Mouse (Mus musculus): Measurements from ENCODE around the gene Sart3. TPM values are rescaled to one million over a fixed set of nuclear protein-coding genes. Genes with fewer than 3 reads are reported as not detected.

Sart3 gene
- total RNA-seq (2012; rRNA removed), result 78.0 and 100 TPM in 2 replicates

DNA sequence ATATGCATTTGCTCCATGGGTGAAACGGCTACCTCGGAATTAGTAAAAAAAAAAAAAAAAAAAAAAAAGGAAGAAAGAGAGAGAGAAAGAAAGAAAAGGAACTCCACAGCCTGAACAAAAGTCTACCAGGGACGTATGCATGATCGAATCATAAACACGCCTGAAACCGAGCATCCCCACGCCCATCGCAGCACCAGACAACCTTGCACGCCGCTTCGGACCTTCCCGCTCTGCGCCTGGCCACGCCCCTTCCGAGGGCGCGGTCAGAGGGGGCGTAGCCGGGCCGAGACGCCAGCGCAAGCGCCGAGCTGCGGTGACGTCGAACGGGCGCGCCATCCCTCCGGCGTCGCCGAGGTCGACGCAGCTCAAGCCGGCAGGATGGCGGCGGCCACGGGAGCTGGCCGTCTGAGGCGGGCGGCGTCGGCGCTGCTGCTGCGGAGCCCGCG is at the start of gene Sart3, which contains the start of gene Iscu:
TSS of gene Sart3 (minus strand) at position 61 of the 446 bp plus-strand sequence.
TSS of gene Iscu (plus strand) at position 299 of the 446 bp plus-strand sequence.
- H3K4me1 ChIP-seq (ENCODE audit: control insufficient read depth in 2 of 2, insufficient read depth in 2 of 2, low read length in 2 of 2, poor library complexity in 1 of 2), result peaks cover 2 to 5% of the 10 kb centered on the region in 2 experiments; a peak in 3 of 4 replicates
- no peaks in the 10 kb centered on the region for H3K9me3 ChIP-seq (ENCODE audit: control insufficient read depth, insufficient read depth, low read depth, low read length)
- H3K9ac ChIP-seq (ENCODE audit: insufficient read depth, low read depth, low read length, poor library complexity, severe bottlenecking), result peak within 1 kb of the TSS; percentile 98
- in situ Hi-C loops (cut with MboI; ENCODE audit: low sequenced_read_pairs in 2 of 2, unreplicated experiment in 2 of 2), result no loop called here
- peak within 1 kb of the TSS; percentile 89 to 97 for H3K4me3 ChIP-seq (ENCODE audit: insufficient read depth in 1 of 2, low read depth in 1 of 2, low read length in 2 of 2, poor library complexity in 1 of 2, severe bottlenecking in 1 of 2)
- DNase-seq (ENCODE audit: low read depth, low spot score), result peak; percentile 86
- TF ChIP-seq HCFC1 (IDR thresholded peaks at IDR 0.05; ENCODE audit: borderline replicate concordance, insufficient read depth, low read length) (peak; percentile 81), ZC3H11A (IDR thresholded peaks at IDR 0.05; ENCODE audit: borderline replicate concordance, low read depth, low read length) (no peak), ZNF384 (IDR thresholded peaks at IDR 0.05; ENCODE audit: low read depth, low read length) (peak; percentile 85), CHD2 (IDR thresholded peaks at IDR 0.05; ENCODE audit: low read depth, low read length) (no peak)
- peak within 1 kb of the TSS; percentile 91 for H3K27ac ChIP-seq (ENCODE audit: insufficient read depth, low read depth, low read length, poor library complexity, severe bottlenecking)
- H3K36me3 ChIP-seq (ENCODE audit: control insufficient read depth, insufficient read depth, low read length, poor library complexity, severe bottlenecking), result peaks cover 38% of the 10 kb centered on the region

DNA sequence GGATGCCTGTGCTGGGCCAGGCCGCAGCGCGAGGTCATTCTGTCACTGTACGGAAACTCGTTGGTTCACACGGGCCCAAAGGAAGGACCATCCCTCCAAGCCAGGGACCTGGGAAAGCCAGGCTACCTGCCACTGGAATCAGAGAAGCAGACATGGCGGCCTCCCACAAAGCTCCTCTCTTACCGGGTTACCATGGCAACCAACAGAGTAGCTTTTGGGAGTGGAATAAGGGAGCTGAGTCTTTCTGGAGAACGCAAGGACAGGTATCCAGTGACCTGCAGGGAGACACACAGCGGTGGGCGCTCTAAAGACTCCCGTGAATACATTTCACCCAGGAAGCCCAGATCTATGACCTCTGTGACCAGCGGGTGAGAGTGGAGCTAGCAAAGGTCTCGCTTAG is 46.3 kb upstream of the Sart3 start:
- peak; percentile 56 for DNase-seq (ENCODE audit: low read depth, low spot score)
- TF ChIP-seq HCFC1 (IDR thresholded peaks at IDR 0.05; ENCODE audit: borderline replicate concordance, insufficient read depth, low read length) (no peak), MAFK (IDR thresholded peaks at IDR 0.05; ENCODE audit: insufficient read depth, low read depth, low read length) (no peak), CHD2 (IDR thresholded peaks at IDR 0.05; ENCODE audit: low read depth, low read length) (no peak), ZNF384 (IDR thresholded peaks at IDR 0.05; ENCODE audit: low read depth, low read length) (no peak), ZC3H11A (IDR thresholded peaks at IDR 0.05; ENCODE audit: borderline replicate concordance, low read depth, low read length) (no peak)
- in situ Hi-C loops (cut with MboI; ENCODE audit: low sequenced_read_pairs in 2 of 2, unreplicated experiment in 2 of 2), result loop anchor here in 1 of 2 experiments (10.0 kb wide), 1 partner anchor 454 kb away; no protein-coding TSS in a partner anchor
- Histone ChIP-seq H3K9me3 (ENCODE audit: control insufficient read depth, insufficient read depth, low read depth, low read length) (no peaks in the 10 kb centered on the region), H3K9ac (ENCODE audit: insufficient read depth, low read depth, low read length, poor library complexity, severe bottlenecking) (no peak overlapping the region), H3K4me1 (ENCODE audit: control insufficient read depth in 2 of 2, insufficient read depth in 2 of 2, low read length in 2 of 2, poor library complexity in 1 of 2) (peaks cover 0 to 20% of the 10 kb centered on the region in 2 experiments; a peak in 2 of 4 replicates), H3K4me3 (ENCODE audit: insufficient read depth in 1 of 2, low read depth in 1 of 2, low read length in 2 of 2, poor library complexity in 1 of 2, severe bottlenecking in 1 of 2) (peak overlapping the region; percentile 8; a peak in 3 of 4 replicates), H3K36me3 (ENCODE audit: control insufficient read depth, insufficient read depth, low read length, poor library complexity, severe bottlenecking) (no peaks in the 10 kb centered on the region), H3K27ac (ENCODE audit: insufficient read depth, low read depth, low read length, poor library complexity, severe bottlenecking) (no peak overlapping the region)

DNA sequence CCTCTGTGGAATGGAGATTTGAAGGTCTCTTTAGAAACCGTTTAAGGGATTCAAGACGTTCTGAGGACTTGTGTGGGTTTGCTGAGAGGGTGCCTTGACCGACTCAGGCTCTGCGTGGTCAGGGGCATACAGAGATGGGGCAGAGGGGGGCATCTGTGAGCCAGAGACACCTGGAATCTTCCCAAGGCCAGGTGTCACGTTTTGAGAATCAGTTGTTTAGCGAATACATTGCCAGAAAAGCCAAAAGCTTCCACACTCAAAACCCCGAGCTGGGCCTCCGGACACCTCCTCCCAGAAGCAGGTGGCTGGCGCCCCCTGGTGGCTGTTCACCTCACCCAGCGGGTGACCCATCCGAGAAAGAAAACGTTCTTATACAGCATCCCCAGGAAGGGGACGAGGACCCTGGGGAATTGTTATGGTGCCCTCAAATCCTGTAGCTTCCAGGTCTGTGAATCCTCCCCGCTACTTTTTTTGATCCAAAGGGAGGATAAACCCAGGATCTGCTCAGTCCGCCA is 43.4 kb upstream of the Sart3 start:
- peaks cover 0 to 20% of the 10 kb centered on the region in 2 experiments; a peak in 2 of 4 replicates for H3K4me1 ChIP-seq (ENCODE audit: control insufficient read depth in 2 of 2, insufficient read depth in 2 of 2, low read length in 2 of 2, poor library complexity in 1 of 2)
- TF ChIP-seq MAFK (IDR thresholded peaks at IDR 0.05; ENCODE audit: insufficient read depth, low read depth, low read length) (0 out of 2 replicates have a peak, but pooled peaks have one; percentile 4), ZC3H11A (IDR thresholded peaks at IDR 0.05; ENCODE audit: borderline replicate concordance, low read depth, low read length) (peak; percentile 72), CHD2 (IDR thresholded peaks at IDR 0.05; ENCODE audit: low read depth, low read length) (no peak), HCFC1 (IDR thresholded peaks at IDR 0.05; ENCODE audit: borderline replicate concordance, insufficient read depth, low read length) (peak; percentile 40; the same call in 1 of the 2 replicates), ZNF384 (IDR thresholded peaks at IDR 0.05; ENCODE audit: low read depth, low read length) (no peak)
- H3K9me3 ChIP-seq (ENCODE audit: control insufficient read depth, insufficient read depth, low read depth, low read length), result no peaks in the 10 kb centered on the region
- H3K36me3 ChIP-seq (ENCODE audit: control insufficient read depth, insufficient read depth, low read length, poor library complexity, severe bottlenecking), result no peaks in the 10 kb centered on the region
- H3K4me3 ChIP-seq (ENCODE audit: insufficient read depth in 1 of 2, low read depth in 1 of 2, low read length in 2 of 2, poor library complexity in 1 of 2, severe bottlenecking in 1 of 2), result no peak overlapping the region
- no peak overlapping the region for H3K27ac ChIP-seq (ENCODE audit: insufficient read depth, low read depth, low read length, poor library complexity, severe bottlenecking)
- DNase-seq (ENCODE audit: low read depth, low spot score), result peak; percentile 72
- in situ Hi-C loops (cut with MboI; ENCODE audit: low sequenced_read_pairs in 2 of 2, unreplicated experiment in 2 of 2), result loop anchor here in 1 of 2 experiments (10.0 kb wide), 1 partner anchor 451 kb away; no protein-coding TSS in a partner anchor
- H3K9ac ChIP-seq (ENCODE audit: insufficient read depth, low read depth, low read length, poor library complexity, severe bottlenecking), result no peak overlapping the region

DNA sequence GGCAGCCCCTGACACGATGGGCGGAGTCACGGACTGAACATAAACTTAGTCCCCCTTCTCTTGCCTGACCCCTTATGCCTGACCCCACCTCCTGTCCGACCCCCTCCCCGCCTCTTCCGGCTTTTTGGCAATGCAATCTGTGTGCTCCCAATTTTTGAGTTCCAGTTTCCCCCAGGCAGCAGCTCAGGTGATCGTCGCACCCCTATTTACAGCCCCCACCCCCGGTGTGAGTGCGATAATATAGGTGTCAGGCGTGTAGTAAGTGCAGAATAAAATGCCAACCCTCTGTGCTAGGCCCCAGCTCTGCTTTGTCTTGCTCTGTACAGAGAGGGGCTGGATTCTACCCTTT is 42.7 kb upstream of the Sart3 start:
- in situ Hi-C loops (cut with MboI; ENCODE audit: low sequenced_read_pairs in 2 of 2, unreplicated experiment in 2 of 2), result loop anchor here in 1 of 2 experiments (10.0 kb wide), 1 partner anchor 450 kb away; no protein-coding TSS in a partner anchor
- TF ChIP-seq CHD2 (IDR thresholded peaks at IDR 0.05; ENCODE audit: low read depth, low read length), result no peak
- no peak for TF ChIP-seq ZC3H11A (IDR thresholded peaks at IDR 0.05; ENCODE audit: borderline replicate concordance, low read depth, low read length)
- no peak for TF ChIP-seq MAFK (IDR thresholded peaks at IDR 0.05; ENCODE audit: insufficient read depth, low read depth, low read length)
- no peak for TF ChIP-seq ZNF384 (IDR thresholded peaks at IDR 0.05; ENCODE audit: low read depth, low read length)
- TF ChIP-seq HCFC1 (IDR thresholded peaks at IDR 0.05; ENCODE audit: borderline replicate concordance, insufficient read depth, low read length), result no peak
- H3K9ac ChIP-seq (ENCODE audit: insufficient read depth, low read depth, low read length, poor library complexity, severe bottlenecking), result no peak overlapping the region
- no peak for DNase-seq (ENCODE audit: low read depth, low spot score)
- no peak overlapping the region for H3K4me3 ChIP-seq (ENCODE audit: insufficient read depth in 1 of 2, low read depth in 1 of 2, low read length in 2 of 2, poor library complexity in 1 of 2, severe bottlenecking in 1 of 2)
- no peaks in the 10 kb centered on the region for H3K36me3 ChIP-seq (ENCODE audit: control insufficient read depth, insufficient read depth, low read length, poor library complexity, severe bottlenecking)
- H3K4me1 ChIP-seq (ENCODE audit: control insufficient read depth in 2 of 2, insufficient read depth in 2 of 2, low read length in 2 of 2, poor library complexity in 1 of 2), result peaks cover 0 to 20% of the 10 kb centered on the region in 2 experiments; a peak in 2 of 4 replicates
- no peaks in the 10 kb centered on the region for H3K9me3 ChIP-seq (ENCODE audit: control insufficient read depth, insufficient read depth, low read depth, low read length)
- H3K27ac ChIP-seq (ENCODE audit: insufficient read depth, low read depth, low read length, poor library complexity, severe bottlenecking), result no peak overlapping the region

Data from ES-E14 (cell line).